Mouse (Mus musculus): Measurements from ENCODE around the gene Rcor1. TPM values are rescaled to one million over a fixed set of nuclear protein-coding genes. Genes with fewer than 3 reads are reported as not detected.

Gene Rcor1
- total RNA-seq (2022), result 1 to 10 TPM; 5.5 to 6.9 (median 5.8) TPM

DNA sequence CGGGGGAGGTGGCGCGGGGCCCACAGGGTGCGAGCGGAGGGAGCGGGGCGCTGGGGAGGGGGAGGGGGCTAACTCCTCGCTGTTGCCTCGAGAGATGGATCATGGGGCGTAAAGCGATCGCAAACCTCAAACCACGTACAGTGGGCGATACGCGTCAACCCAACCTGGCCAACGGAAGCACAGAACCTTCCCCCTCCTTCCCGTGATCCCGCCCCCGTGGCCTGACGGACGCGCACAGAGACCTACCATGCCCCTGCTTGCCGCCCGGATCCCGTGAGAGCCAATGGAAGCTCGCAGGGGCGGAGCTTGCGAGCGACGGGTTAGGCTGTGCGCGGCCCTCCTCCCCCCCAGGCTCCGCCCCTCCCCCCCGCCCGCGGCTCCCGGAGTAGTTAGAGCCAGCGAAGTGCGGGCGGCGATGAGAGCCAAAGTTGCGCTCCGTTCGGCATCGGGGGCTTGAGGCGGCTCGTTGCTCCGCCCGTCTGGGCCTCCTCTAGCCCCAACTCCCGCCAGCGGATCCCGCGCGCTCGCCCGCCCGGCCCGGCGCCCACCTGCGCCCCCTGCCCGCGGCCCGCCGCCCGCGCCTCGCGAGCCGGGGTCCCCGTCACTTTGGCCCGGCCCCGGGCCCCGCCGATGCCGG lies at the start of gene Rcor1:
Rcor1 (plus strand) TSS at position 376 of the 637 bp plus-strand sequence.
- peak; percentile 99 for DNase-seq (ENCODE audit: low spot score in 2 of 2)

DNA sequence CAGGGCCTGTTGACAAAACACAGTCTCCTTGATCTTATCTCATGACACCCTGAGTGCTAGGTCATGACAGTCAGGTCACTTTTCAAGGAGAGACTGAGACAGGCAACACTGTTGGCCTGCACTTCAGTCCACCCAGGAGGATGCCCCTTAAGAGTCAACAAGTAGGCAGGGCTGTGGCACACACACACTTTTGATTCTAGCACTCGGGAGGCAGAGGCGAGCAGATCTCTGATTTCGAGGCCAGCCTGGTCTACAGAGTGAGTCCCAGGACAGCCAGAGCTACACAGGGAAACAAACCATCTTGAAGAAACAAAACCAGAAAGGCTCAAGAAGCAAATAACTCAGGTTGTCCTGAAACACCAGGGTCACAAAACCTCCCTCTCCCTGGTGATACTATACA lies 49.7 kb upstream of the Rcor1 start:
- DNase-seq (ENCODE audit: low spot score in 2 of 2), result no peak

DNA sequence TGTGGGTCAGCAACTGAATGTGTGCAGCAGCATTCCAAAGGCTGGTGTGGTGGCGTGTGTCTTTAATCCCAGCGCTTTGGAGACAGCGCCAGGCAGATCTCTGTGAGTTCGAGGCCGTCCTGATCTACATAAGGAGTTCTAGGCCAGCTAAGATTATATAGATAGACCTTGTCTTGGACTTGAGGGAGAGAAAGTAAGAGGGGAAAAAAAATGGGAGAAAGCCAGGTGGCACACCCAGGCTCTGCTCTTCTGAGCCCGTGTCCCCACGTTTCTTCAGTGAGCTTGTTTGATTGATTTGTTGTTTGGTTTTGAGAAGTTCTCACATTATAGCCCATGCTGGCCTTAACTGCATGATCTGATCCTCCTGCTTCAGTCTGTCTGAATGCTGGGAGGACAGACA lies 48.7 kb upstream of the Rcor1 start:
- no peak for DNase-seq (ENCODE audit: low spot score in 2 of 2)

DNA sequence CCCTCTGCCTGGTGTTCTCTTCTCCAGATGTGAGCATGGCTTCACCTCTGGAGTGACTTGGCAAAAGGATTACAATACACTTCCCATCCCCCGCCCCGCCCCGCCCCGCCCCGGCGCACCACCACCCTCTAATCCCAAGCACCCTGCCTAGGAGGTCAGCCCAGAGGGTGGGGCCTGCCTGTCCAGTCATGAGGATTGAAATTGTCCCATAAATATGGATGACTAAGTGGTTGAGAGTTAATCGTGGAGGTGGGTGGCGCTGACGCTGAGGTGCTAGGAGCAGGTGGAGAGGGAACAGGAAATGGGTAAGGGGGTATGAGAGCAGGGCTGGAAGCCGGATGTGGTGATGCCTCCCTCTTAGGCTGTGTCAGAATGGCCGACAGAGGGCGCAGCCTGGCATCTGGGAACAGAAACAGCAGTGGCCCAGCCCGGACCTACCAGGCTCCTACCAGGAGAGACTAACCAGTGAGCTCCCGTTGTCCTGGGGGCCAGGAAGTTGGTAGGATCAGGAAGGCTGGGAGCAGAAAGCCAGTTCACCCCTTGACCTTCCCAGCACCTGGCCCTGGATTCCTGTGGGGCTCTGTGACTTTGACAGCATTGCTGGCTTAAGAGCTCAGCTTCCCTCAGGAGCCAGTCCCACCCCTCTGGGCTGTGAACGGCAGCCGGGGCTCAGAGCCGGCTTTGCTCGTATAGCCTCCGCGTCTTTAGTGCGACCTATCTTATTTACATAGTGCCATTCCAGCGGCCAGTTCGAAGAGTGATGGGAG lies 47.6 kb upstream of the Rcor1 start:
- DNase-seq (ENCODE audit: low spot score in 2 of 2), result peak in 1 of 2 experiments; percentile 68

DNA sequence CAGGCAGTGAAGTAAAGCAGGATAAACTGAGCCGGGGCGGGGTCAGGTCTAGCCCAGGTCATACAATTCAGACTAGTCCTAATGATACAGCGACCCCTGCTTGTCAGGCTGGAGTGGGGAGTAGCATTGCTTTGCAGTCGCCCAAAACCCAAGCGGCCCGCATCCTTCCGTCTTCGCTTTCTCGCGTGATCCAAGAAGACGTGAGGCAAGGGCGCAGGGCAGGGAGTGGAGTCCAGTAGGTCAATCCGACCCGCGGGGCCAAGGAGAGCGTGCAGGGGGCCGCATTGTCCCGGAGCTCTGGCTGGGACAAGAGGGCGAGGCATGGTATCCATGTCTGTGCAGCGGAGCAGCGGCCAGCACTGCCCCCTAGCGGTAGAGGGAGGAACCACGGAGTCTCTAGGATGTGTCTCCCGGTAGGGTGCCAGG lies 47.0 kb upstream of the Rcor1 start:
- DNase-seq (ENCODE audit: low spot score in 2 of 2), result peak; percentile 92 to 93

DNA sequence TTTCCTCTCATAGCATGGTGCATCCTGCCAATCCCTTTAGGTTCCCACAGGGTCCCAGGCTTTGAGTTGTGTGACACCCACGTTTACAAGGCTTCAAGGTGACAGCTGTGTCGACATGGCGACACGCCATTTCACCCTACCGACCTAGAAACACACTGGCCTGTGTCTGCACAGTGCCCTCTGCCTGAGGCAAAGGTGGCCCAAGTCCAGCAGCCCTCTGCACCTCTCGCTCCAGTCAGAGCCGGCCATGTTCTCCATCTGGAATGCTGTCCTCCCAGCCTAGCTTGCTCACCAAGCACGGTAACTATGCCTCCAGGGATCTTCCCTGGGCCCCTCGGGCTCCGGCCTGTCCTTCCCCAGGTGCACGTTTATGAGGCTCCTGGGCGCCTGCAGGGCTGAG lies 46.4 kb upstream of the Rcor1 start:
- no peak for DNase-seq (ENCODE audit: low spot score in 2 of 2)

DNA sequence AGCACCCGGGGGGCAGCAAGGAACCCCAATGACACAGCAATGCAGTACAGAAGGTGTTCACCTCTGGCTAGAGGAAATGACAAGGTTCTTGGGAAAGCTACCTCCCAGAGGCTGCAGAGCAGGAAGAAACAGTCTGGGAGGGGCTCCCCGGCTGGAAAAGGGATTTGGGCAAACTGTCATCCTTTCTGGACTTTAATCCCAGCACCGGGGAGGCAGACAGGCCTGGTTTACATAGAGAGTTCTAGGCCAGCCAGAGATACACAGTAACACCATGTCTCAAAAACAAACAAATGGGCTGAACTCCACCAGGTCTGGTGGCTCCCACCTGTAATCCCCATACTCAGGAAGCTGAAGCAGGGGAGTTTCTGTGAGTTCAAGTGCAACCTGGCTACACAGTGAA lies 45.9 kb upstream of the Rcor1 start:
- DNase-seq (ENCODE audit: low spot score in 2 of 2), result no peak

DNA sequence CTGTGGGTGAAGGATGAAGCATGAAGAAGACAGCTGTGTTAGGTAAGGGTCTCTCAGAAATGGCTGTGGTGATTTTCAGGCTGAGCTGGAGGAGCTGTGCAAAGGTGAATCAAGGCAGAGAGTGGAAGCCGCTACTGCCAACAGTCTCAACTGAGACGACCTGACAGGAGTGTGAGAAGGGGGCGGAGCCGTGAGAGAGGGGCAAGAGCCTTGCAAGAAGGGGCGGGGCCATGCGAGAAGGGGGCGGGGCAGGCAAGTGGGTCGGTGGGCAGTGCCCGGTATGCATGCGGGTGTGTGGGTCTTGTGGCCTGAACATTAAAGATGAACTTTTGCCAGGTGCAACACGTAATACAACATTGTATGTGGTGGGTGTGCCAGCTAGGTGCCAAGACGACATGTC lies 44.5 kb upstream of the Rcor1 start:
- DNase-seq (ENCODE audit: low spot score in 2 of 2), result no peak

DNA sequence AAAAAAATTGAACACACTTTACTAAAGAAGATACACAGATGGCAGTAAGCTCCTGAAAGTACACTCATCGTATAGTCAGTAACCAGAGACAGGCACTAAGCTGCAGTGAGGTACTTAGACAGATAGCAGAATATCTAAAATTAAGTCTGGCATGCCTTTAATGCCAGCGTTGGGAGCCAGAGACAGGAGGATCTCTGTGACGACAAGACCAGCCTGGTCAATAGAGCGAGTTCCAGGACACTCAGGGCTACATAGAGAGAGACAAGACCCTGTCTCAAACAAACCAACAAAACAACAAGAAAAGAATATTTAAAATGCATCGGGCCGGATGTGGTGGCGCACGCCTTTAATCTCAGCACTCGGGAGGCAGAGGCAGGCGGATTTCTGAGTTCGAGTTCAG lies 41.1 kb upstream of the Rcor1 start:
- DNase-seq (ENCODE audit: low spot score in 2 of 2), result no peak

DNA sequence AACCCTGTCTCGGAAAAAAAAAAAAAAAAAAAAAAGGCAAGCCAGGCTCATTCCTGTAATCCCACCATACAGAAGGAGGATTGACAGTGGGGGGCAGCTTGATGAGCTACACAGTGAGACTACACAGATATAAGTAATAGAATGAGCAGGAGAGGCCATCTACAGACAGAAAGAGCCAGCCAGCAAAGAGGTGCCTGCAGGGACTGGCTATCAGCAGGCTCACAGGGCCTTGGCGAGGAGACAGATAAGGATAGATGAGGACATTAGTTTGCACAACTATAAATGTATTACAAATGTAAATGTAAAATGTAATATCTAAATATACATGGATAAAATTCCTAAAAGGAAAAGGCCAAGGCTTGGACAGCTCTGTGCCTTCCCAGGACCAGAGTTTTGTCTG lies 39.3 kb upstream of the Rcor1 start:
- no peak for DNase-seq (ENCODE audit: low spot score in 2 of 2)

DNA sequence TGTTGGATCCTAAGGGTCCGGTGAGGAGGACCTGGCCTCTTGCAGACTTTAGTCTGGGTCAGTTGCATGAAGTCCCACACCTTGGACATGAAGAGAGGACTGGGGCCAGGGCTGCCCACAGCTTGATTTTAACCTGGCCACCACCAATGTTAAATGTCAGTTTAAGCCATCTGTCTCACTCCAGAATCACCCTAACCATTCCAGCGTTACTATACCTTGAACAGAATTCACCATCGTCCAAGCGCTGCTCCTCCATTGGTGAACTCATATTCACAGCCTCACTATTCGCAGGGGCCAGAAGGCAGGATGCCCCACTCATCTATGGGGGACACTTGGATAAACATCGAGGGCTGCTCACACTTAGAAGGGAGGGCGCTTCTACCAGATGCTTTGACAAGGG lies 38.2 kb upstream of the Rcor1 start:
- no peak for DNase-seq (ENCODE audit: low spot score in 2 of 2)

DNA sequence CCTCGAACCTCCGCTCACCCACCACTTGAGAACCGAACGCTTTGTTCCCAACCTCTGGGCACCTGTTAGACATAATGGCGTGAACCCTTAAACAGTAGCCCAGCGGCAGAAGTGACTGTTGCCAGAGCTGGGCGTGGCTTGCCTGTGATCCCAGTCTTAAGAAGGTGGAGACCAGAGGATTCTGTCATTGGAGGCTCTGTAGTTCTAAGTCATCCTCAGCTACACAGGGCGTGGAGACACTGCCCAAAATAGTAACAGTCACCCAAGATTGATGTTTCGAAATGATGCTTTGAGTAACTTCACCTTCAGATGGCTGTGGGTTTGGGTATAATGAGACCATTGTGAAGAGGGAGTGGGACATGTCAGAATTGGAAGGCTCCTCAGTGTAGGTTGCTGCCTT lies 35.0 kb upstream of the Rcor1 start:
- no peak for DNase-seq (ENCODE audit: low spot score in 2 of 2)

DNA sequence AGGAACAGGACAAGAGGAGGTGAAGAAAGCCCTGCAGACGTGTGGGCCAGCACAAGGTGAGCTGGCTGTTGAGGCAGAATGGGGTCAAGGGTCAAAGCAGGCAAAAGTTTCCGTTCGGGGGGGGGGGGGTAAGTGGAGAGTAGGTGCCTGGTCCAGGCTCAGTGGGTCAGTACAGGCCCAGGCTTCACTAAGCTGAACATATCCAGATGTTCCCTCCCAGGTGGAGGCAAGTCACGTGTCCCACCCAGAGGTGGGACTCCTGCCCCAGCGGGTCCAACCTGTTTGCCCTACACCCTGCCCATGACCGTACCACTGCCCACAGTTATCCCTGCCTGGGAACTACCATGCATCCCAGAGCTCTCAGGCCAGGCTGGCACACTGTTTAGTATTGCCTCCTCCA lies 33.3 kb upstream of the Rcor1 start:
- DNase-seq (ENCODE audit: low spot score in 2 of 2), result no peak

DNA sequence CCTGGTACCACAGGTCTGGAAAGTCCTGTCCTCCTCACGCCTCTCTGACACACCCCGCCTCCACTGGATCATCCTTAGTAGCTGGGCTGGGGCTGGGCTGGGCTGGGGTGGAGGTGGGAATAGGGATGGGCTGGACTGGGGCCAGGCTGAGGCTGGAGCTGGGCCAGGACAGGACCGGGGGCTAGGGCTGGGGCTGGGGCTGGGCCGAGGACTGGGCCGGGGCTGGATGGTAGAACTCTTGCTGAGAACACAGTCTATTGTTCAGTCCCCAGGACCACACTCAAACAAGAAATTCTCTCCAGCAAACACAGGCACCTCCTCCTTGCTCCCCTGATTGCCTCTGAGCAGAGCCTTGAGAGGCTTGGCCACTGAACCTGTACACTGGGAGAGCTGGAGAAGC lies 32.8 kb upstream of the Rcor1 start:
- no peak for DNase-seq (ENCODE audit: low spot score in 2 of 2)

DNA sequence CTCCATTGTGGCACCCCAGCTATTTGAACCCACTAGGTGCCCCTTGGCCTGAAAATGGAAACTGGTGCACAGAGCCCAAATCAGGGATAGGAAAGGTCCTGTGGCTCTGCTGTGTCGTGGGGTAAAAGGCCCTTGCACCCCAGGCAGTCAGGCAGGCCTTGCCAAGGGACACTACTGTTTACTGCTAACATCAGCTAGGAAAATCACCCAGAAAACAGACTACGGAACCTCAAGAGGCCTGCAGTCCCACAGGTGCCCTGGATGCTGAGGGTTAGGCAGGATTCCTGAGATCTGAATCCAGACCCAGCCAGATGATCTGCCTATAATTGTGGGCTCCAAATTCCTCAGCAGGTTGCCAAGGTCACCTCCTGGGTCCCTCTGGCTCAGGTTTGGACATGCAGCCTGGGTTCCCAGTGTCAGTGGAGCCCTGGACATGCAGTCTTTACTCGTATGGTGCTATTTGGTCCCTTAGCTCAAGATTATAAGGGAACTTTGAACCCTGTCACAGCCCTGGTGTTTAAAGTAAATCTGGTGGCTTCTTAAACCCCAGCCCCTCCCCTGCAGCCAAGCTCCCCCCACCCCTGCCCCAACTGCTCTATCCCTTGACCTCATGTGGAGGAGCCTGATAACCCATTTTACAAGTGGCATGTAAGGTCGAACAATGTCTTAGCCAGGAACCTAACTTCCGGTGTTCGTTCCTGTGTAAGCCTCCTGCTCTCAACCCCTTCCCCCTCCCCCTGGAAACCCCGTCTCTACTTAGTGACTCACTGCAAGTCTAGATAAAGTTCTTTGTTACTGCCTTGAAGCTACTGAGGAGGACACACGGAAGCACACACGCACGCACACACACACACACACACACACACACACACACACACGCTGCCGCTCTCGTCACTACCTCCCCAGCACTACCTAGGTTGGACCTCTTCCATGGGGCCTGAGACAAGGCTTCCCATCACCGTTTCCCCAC lies 31.7 kb upstream of the Rcor1 start:
- no peak for DNase-seq (ENCODE audit: low spot score in 2 of 2)

DNA sequence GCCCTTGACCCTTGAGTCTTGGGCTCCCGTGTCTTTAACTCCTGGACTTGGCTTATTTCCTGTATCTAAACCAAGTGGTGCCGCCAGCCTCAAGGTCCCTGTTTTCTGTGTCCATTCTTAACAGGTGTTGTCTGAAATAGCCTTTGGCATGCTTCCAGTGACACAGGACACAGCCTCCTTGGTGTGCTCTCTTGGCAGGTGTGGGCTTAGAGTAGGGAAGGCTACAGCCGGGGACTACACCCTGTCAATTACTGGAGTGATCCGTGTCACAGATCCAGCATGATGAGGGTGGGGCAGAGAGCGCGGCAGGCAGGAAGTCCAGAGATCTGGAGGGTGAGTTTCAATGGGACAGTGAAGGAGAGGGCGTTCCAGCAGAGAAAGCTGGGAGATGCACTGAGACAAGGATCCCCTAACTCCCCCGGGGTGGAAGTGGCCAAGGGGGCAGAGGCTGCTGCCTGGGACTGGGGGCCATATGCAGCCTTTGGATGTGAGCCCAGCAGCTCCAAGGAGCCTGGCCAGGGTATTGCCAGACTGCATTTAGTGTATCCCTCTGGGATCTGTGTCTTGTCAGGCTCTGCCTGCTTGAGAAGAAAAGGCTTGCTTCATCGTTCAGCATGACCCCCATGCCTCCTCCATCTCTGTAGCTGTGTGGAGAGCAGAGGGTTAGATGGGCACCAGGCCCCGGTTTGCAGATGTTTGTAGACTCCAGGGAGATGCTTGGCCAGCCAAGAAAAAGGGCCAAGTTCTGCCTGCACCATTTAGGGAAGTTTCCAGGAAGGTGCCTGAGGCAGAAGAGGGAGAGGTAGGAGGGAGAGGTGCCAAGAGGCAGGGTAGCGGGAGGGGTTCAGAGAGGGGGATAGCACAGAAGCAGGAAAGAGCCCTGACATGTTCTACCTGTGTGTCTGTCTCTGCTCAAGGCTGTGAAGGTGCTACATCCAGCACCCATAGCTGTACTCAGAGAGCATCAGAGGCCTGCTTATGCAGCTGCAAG lies 30.4 kb upstream of the Rcor1 start:
- DNase-seq (ENCODE audit: low spot score in 2 of 2), result no peak

DNA sequence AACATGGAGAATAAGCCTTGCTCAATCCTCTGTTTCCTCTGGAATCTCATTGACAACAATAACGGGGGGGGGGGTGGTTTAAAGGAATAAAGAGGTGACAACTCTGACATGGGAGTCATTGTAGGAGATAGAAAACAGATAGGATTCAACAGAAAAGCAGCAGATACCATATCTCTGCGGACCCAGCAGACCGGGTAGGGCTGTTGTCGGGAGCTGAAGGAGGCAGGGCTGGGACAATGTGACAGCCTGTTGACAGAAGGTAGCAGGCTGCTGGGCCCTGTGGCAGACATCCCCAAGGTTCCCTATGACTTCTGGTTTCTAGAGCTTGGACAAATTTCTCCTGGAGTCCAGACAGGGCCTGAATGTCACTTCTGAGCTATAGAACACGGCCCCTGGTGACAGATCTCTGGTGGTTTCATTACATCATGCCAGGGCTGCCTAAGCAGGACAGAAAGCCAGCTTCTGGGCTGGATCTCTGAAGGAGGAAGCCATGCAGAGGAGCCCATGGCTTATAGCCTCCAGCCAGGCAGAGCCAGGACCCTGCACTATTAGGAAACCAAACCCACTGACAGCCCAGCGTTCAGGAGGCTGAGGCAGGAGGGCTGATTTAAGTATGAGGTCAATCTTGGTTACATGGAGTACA lies 29.4 kb upstream of the Rcor1 start:
- no peak for DNase-seq (ENCODE audit: low spot score in 2 of 2)

DNA sequence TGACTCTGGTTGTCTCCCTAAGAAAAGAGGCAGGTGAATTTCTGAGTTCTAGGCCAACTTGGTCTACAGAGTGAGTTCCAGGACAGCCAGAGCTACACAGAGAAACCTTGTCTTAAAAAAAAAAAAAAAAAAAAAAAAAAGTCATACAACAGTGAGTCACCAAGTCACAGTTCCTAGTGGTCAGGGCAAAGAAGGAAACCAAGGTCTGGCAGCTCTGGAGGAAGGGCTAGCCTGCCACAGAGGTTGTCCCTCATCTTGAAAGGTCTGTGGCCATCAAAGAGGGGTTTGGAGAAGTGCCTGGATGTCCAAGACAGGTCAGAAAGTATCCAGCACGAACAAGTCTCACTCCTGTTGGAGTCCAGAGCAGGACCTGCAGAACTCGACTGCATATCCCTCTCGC lies 22.3 kb upstream of the Rcor1 start:
- no peak for DNase-seq (ENCODE audit: low spot score in 2 of 2)

DNA sequence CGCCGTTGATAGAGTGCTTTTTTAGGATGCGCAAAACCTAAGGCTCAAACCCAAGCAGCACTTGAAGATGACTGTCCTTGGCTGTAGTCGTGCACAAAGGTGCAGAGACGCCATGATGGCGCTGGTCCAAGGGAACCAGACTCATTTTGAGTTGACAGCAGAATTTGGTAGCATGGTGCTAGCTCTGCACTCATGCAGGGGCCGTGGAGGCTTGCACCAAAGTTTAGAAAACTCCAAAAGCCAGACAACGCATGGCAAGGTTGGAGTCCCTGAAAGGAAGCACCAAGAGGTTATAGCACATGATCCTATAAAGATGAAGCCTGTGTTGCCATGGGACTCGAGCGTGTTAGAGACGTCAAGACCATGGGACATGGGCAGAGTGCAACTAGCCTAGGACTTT lies 21.1 kb upstream of the Rcor1 start:
- no peak for DNase-seq (ENCODE audit: low spot score in 2 of 2)

DNA sequence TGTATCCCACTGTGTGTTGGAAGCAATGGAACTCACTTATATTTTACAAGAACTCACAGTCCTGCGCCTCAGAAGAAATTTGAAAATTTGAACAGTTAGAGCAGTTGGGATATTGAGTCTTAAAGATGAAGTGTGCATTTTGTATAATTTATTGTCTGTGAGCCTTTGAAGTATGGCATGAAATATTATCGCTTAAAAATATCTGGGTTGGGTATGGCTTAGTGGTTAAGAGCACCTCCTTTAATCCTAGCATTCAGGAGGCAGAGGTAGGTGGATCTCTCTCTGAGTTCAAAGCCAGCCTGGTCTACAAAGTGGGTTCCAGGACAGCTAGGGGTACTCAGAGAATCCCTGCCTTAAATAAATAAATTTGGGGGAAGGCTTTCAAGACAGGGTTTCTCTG lies 20.1 kb upstream of the Rcor1 start:
- DNase-seq (ENCODE audit: low spot score in 2 of 2), result no peak

Measured in gastrocnemius, adult 8-10 months (tissue).